Mouse (Mus musculus) kidney, postnatal 0 days (tissue): ENCODE data around the gene Cenph. TPM values are rescaled to one million over a fixed set of nuclear protein-coding genes. Genes with fewer than 3 reads are reported as not detected.
A peak's percentile ranks its signal among the peaks of the same experiment; 100 is the strongest.

Experiments
- ATAC-seq: fragments of 200-750 bp; cut with Nextera tagmentation; replicated peaks from 2 replicates; pipeline ENCODE4 v1.8.0; 2017; ENCODE audit warnings: low read depth, moderate number of reproducible peaks, moderate TSS enrichment, moderate library complexity; ENCODE audit not compliant: low FRiP score
- DNase-seq: peaks from one replicate; pipeline ENCODE4 v3.0.0-alpha.2; 2016; ENCODE audit warnings: low spot score
- H3K27ac ChIP-seq: fragments of 300-500 bp; sonication (generic); 2 replicates; pipeline ENCODE4 v1.5.1; 2014; ENCODE audit warnings: mild to moderate bottlenecking
- H3K27me3 ChIP-seq: fragments of 300-500 bp; sonication (generic); 2 replicates; pipeline ENCODE4 v1.6.1; 2014; ENCODE audit warnings: low read length, mixed read lengths; ENCODE audit not compliant: insufficient read depth
- H3K36me3 ChIP-seq: fragments of 300-500 bp; sonication (generic); 2 replicates; pipeline ENCODE4 v1.6.1; 2014; ENCODE audit warnings: low read length, mixed read lengths; ENCODE audit not compliant: insufficient read depth
- H3K4me1 ChIP-seq: fragments of 300-500 bp; sonication (generic); replicated peaks from 2 replicates; pipeline ENCODE4 v1.6.1; 2014; ENCODE audit warnings: antibody characterized with exemption, low read length, mixed read lengths; ENCODE audit not compliant: insufficient read depth
- H3K4me2 ChIP-seq: fragments of 300-500 bp; sonication (generic); 2 replicates; pipeline ENCODE4 v1.6.1; 2014; ENCODE audit warnings: mild to moderate bottlenecking, low read length, moderate library complexity, mixed read lengths
- H3K4me3 ChIP-seq: fragments of 300-500 bp; sonication (generic); replicated peaks from 2 replicates; pipeline ENCODE4 v1.5.1; 2014; ENCODE audit warnings: low read depth, low read length
- H3K9ac ChIP-seq: fragments of 300-500 bp; sonication (generic); 2 replicates; pipeline ENCODE4 v1.6.1; 2014; ENCODE audit warnings: low read depth, low read length
- H3K9me3 ChIP-seq: fragments of 300-500 bp; sonication (generic); replicated peaks from 2 replicates; pipeline ENCODE4 v1.6.1; 2016; ENCODE audit warnings: low read length, inconsistent platforms, mixed read lengths
- CTCF ChIP-seq: IDR thresholded peaks from 2 replicates; pipeline ENCODE4 v1.5.1; 2016; ENCODE audit warnings: antibody characterized with exemption, low read depth, mild to moderate bottlenecking, moderate library complexity
- WGBS: fragments of 180-500 bp; shearing (Covaris S2); extraction: QIAGEN DNeasy Blood & Tissue Kit; methylation state at CpG from one replicate; pipeline ENCODE4 v1.1.7; 2014; 5-methylcytosine and 5-hydroxymethylcytosine counted together
- polyA plus RNA-seq: library from polyadenylated mRNA; unstranded; fragments of >200 nt; fragmentation: Nextera tagmentation; extraction: Ambion mirVana; gene quantifications from 2 replicates; pipeline ENCODE4 v1.2.1, GENCODE M21; 2015

Cenph gene
- polyA plus RNA-seq, 1 experiment from 2014 or later = 20.9 TPM

DNA sequence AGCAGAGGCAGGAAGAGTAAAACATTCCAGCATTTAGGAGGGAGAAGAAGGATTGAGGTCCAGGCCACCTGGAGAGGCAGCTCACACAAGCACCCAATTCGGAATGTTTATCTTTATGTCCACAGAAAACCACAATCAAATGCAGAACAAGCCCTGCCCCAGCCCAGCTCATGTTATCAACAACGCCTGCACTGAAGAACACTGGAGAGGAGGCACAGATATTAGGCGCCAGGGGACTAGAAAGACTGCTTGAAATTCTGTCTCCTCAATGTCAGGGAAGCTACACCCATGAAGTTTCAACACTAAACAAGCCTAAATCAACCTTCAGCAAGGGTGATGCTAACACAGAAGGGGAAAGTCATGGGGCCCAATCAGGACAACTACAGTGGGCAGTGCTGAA is 1.8 kb upstream of the Cenph start:
- H3K27me3 ChIP-seq = no peaks in the 10 kb centered on the region
- WGBS = 85% methylated on average over 3 of the region's 3 CpGs

DNA sequence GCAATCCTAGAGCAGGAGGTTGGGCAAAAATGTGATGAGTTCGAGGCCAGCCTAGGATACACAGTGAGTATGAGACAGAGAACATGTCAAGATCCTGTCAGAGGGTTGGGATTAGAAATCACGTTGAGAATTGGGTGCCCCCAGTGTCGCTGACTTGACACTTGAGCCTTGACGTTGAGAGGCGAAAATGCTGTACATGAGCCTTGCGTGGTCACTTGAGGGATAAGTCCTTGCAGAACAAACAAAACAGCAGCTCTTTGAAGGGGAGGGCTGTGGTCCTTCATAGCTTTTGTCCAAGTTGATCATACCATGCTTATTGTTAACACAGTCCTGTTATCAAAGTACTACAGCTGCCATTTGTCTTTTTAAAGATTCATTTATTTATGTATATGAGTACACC is 1.0 kb upstream of the Cenph start:
- H3K4me1 ChIP-seq = no peaks in the 10 kb centered on the region
- H3K27me3 ChIP-seq = no peaks in the 10 kb centered on the region
- WGBS = 63% methylated on average over 6 of the region's 6 CpGs
- H3K9me3 ChIP-seq = no peaks in the 10 kb centered on the region
- no peaks in the 10 kb centered on the region for H3K36me3 ChIP-seq
- no peak overlapping the region for H3K4me3 ChIP-seq
- H3K4me2 ChIP-seq = no peak overlapping the region; the same call in 1 of the 2 replicates
- ATAC-seq (no peak), DNase-seq (no peak)
- no peak for TF ChIP-seq CTCF
- no peak overlapping the region for H3K9ac ChIP-seq
- no peak overlapping the region for H3K27ac ChIP-seq

More for the DNA sequence above, 1.8 kb upstream of the Cenph start:
- Histone ChIP-seq H3K9ac (no peak overlapping the region), H3K27ac (no peak overlapping the region), H3K9me3 (no peaks in the 10 kb centered on the region), H3K4me3 (no peak overlapping the region), H3K4me1 (no peaks in the 10 kb centered on the region), H3K36me3 (no peaks in the 10 kb centered on the region), H3K4me2 (no peak overlapping the region)
- DNase-seq (no peak), ATAC-seq (no peak)
- TF ChIP-seq CTCF = no peak

DNA sequence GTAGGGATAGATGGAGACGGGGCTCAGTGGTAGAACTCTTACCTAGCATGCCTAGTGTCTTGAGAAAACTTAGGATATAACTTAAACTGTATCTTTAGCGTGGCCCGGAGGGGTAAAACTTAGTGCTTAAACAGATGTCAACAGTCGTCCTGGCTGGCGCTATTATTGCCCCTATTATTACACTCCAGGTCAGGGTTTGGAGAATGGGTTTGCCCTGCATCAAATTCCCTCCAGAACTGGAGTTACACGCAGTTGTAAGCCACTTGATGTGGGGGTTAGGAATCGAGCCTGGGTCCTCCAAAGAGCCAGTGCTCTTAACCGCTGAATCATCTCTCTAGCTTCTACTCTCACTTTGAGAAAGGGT is 339 bp upstream of the Cenph start:
- ATAC-seq = peak; percentile 17; the same call in 1 of the 2 replicates
- H3K4me2 ChIP-seq = peak overlapping the region; percentile 88
- WGBS = 11% methylated on average over 8 of the region's 8 CpGs
- TF ChIP-seq CTCF = no peak
- H3K9ac ChIP-seq = peak overlapping the region; percentile 40; the same call in 1 of the 2 replicates
- no peak overlapping the region for H3K27ac ChIP-seq
- no peaks in the 10 kb centered on the region for H3K4me1 ChIP-seq
- H3K9me3 ChIP-seq = no peaks in the 10 kb centered on the region
- H3K36me3 ChIP-seq = no peaks in the 10 kb centered on the region
- H3K4me3 ChIP-seq = peak overlapping the region; percentile 65
- no peaks in the 10 kb centered on the region for H3K27me3 ChIP-seq
- DNase-seq = no peak

DNA sequence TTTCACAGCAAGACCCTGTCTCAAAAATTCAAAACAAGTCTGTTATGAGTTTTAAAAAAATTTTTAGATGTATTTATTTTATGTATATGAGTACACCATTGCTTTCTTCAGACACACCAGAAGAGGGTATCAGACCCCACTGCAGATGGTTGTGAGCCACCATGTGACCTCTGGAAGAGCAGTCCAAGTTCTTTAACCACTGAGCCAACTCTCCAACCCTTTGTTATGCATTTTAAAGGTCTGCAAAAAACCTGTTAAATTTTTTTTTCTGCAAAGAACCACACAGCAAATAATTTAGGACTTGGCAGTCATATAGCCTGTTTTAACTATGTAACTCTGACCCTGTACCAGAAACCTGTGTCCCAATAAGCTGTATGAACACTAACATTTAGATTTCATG is 995 bp downstream of the Cenph start:
- peak overlapping the region; percentile 65 for H3K4me3 ChIP-seq
- H3K4me1 ChIP-seq = no peaks in the 10 kb centered on the region
- H3K4me2 ChIP-seq = peak overlapping the region; percentile 88
- peak overlapping the region; percentile 63; the same call in 1 of the 2 replicates for H3K9ac ChIP-seq
- no peaks in the 10 kb centered on the region for H3K27me3 ChIP-seq
- DNase-seq (no peak), ATAC-seq (no peak)
- no peak overlapping the region for H3K27ac ChIP-seq
- TF ChIP-seq CTCF = no peak
- H3K9me3 ChIP-seq = no peaks in the 10 kb centered on the region
- H3K36me3 ChIP-seq = 0 out of 2 replicates have a peak, but pooled peaks cover 3% of the 10 kb centered on the region

DNA sequence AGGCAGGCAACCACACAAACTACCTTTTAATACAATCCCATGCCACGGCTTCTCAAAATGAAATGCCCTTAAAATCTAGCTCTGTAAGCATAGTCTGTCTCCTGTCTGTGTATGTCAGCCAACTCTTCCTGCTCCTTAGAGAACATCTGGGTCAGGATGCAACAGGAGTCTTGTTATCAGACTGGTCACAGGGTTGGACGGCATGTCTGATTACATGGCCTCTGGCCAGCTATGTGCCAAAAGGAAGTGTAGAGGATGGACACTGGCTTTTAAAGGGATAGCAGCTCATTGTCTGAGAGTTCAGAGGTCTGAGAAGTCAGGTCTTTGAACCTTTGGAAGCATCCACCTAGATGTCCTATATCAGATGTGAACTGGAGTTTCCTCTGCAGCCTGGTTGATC is 20.4 kb downstream of the Cenph start:
- no peak overlapping the region for H3K27ac ChIP-seq
- no peaks in the 10 kb centered on the region for H3K9me3 ChIP-seq
- H3K4me3 ChIP-seq = no peak overlapping the region
- ATAC-seq (no peak), DNase-seq (no peak)
- TF ChIP-seq CTCF = no peak
- H3K36me3 ChIP-seq = no peaks in the 10 kb centered on the region
- 84% methylated on average over 2 of the region's 2 CpGs for WGBS
- no peaks in the 10 kb centered on the region for H3K27me3 ChIP-seq
- H3K4me2 ChIP-seq = no peak overlapping the region
- H3K9ac ChIP-seq = no peak overlapping the region
- no peaks in the 10 kb centered on the region for H3K4me1 ChIP-seq

DNA sequence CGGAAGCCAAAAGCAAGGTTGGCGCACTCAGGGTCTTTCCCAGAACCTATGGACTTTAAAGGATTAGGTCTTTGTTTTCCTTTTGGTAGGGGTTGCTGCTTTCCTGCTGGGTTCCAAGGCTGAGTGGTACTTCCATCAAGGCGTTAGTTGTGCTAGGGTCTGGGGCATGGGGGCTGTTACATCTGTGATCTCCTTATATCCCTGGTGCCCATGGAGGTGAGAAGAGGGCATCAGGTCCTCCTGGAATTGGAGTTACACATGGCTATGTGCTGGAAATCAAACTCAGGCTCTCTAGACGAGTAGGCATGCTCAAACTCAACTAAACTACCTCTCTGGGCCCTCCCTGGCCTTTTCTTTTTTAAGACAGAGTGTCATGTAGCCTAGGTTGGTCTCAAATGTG is 21.5 kb downstream of the Cenph start:
- H3K9ac ChIP-seq = no peak overlapping the region
- DNase-seq (no peak), ATAC-seq (no peak)
- H3K4me3 ChIP-seq = no peak overlapping the region
- H3K4me1 ChIP-seq = no peaks in the 10 kb centered on the region
- H3K27ac ChIP-seq = no peak overlapping the region
- H3K4me2 ChIP-seq = no peak overlapping the region
- 68% methylated on average over 4 of the region's 4 CpGs for WGBS
- H3K27me3 ChIP-seq = no peaks in the 10 kb centered on the region
- H3K9me3 ChIP-seq = no peaks in the 10 kb centered on the region
- H3K36me3 ChIP-seq = no peaks in the 10 kb centered on the region
- TF ChIP-seq CTCF = no peak

DNA sequence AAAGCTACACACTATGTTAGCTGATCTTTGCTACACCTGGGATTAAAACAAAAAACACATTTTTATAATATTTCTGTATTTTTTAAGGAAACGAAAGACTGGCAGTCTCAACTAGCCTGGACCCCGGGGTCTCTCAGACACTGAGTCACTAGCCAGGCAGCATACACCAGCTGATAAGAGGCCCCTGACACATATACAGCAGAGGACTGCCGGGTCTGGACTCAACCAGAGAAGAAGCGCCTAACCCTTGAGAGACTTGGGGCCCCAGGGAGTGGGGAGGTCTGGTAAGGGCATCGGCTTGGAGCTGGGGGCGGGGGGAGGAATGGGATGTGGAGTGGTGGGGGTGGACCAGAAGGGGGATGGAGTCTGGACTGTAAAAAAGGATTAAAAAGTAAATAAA is 22.7 kb downstream of the Cenph start:
- ATAC-seq (no peak), DNase-seq (no peak)
- Histone ChIP-seq H3K9ac (no peak overlapping the region), H3K9me3 (no peaks in the 10 kb centered on the region), H3K36me3 (no peaks in the 10 kb centered on the region), H3K27me3 (no peaks in the 10 kb centered on the region), H3K4me3 (no peak overlapping the region), H3K4me1 (no peaks in the 10 kb centered on the region), H3K4me2 (no peak overlapping the region), H3K27ac (no peak overlapping the region)
- WGBS = 83% methylated on average over 6 of the region's 6 CpGs
- no peak for TF ChIP-seq CTCF
